Mouse (Mus musculus): ENCODE data around the gene Gm11060. TPM values are rescaled to one million over a fixed set of nuclear protein-coding genes. Genes with fewer than 3 reads are reported as not detected.

Gene Gm11060
- polyA plus RNA-seq, 1 experiment = not detected

DNA sequence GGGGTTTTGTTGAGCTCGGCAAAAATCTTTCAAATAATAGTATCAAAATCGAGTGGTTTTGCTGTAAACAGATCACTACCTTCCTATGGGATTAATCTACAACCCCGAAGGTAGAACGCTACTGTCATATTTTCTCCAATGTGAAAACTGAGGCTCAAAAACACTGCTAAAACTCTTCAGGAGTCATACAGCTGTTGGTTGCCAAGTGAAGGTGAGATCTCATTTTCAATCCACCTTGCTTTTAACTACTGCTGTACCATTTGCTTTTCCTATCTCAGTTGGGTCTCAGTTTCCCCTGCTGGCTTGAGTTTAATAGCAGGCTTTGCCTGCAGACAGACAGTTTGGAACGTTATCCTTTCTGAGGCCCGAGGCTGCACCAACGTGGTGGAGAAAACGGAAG, 31.6 kb downstream of the Gm11060 start:
- no peaks in the 10 kb centered on the region for H3K4me1 ChIP-seq (ENCODE audit: control insufficient read depth, insufficient read depth, low read length)
- no peak overlapping the region for H3K4me3 ChIP-seq (replicated peaks; ENCODE audit: control insufficient read depth, low read depth, low read length)
- TF ChIP-seq POLR2A (IDR thresholded peaks at IDR 0.05; ENCODE audit: borderline replicate concordance, control insufficient read depth, low read depth, low read length) (no peak), CTCF (IDR thresholded peaks at IDR 0.05; ENCODE audit: control insufficient read depth, insufficient read depth, low read length) (no peak)
- no peak overlapping the region for H3K27ac ChIP-seq (ENCODE audit: control insufficient read depth, insufficient read depth, low read depth, low read length, poor library complexity)
- WGBS = 6% methylated on average over 8 of the region's 8 CpGs

DNA sequence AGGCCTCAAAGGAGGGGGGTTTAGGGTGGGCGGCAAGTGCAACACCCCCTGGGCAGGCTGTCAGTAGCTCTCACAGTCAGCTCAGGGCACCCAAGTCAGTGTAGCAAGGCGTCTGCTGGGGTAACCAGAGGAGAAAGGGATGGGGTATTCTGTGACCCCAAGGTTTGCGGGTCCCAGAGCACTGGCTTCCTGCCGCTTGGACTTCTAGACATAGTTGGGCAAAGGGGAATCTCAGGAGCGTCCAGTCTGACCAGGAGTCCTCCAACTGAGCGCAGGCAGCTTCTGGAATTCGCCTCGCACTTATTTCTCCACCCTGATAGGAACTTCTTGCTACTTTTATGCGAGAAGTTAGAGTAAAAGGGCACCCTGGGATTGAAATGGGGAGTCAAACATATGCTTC, 32.1 kb downstream of the Gm11060 start:
- TF ChIP-seq POLR2A (IDR thresholded peaks at IDR 0.05; ENCODE audit: borderline replicate concordance, control insufficient read depth, low read depth, low read length) = no peak
- no peak for TF ChIP-seq CTCF (IDR thresholded peaks at IDR 0.05; ENCODE audit: control insufficient read depth, insufficient read depth, low read length)
- Histone ChIP-seq H3K27ac (ENCODE audit: control insufficient read depth, insufficient read depth, low read depth, low read length, poor library complexity) (no peak overlapping the region), H3K4me3 (replicated peaks; ENCODE audit: control insufficient read depth, low read depth, low read length) (no peak overlapping the region), H3K4me1 (ENCODE audit: control insufficient read depth, insufficient read depth, low read length) (no peaks in the 10 kb centered on the region)
- 6% methylated on average over 9 of the region's 9 CpGs for WGBS

DNA sequence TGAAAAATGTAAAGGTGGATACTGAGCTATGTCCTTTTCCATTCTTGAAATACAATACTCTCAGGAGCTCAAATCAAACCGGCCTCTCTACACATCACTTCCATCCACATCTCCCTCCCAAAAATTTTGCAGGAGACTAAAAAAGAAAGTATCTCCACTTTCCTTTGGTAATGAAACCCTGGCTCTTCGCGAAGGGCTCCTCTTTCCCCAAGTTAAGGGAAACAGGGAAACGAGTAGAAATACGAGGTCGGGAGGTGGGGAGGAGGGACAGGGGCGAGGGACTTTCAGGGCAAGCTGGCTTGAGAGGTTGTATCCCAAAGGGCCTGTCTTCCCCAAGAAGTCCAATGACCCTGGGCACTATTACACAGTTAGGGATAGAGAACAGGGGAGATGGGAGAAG, 32.6 kb downstream of the Gm11060 start:
- H3K27ac ChIP-seq (ENCODE audit: control insufficient read depth, insufficient read depth, low read depth, low read length, poor library complexity) = no peak overlapping the region
- 10% methylated on average over 7 of the region's 7 CpGs for WGBS
- no peaks in the 10 kb centered on the region for H3K4me1 ChIP-seq (ENCODE audit: control insufficient read depth, insufficient read depth, low read length)
- H3K4me3 ChIP-seq (replicated peaks; ENCODE audit: control insufficient read depth, low read depth, low read length) = no peak overlapping the region
- TF ChIP-seq CTCF (IDR thresholded peaks at IDR 0.05; ENCODE audit: control insufficient read depth, insufficient read depth, low read length) = no peak
- no peak for TF ChIP-seq POLR2A (IDR thresholded peaks at IDR 0.05; ENCODE audit: borderline replicate concordance, control insufficient read depth, low read depth, low read length)

DNA sequence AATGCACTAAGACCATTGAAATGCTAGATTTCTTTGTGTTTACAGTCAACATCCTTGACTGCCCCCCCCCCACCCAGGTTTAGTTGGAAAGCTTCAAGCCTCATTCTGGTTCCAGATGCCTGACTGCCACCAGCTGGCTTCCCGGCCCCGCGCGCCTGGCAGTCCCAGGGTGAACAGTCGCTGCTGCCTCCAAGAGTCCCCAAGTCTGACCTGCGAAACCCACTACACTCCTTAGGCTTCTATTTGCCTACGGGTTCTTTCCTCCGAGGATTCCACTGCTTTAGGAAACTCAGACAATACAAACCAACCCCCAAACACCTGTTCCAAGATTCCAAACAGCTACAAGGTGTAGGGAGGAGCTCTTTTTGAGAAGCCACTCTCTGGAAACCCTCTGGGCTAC, 33.4 kb downstream of the Gm11060 start:
- WGBS = 7% methylated on average over 8 of the region's 8 CpGs
- no peak overlapping the region for H3K4me3 ChIP-seq (replicated peaks; ENCODE audit: control insufficient read depth, low read depth, low read length)
- H3K4me1 ChIP-seq (ENCODE audit: control insufficient read depth, insufficient read depth, low read length) = no peaks in the 10 kb centered on the region
- no peak overlapping the region for H3K27ac ChIP-seq (ENCODE audit: control insufficient read depth, insufficient read depth, low read depth, low read length, poor library complexity)
- TF ChIP-seq POLR2A (IDR thresholded peaks at IDR 0.05; ENCODE audit: borderline replicate concordance, control insufficient read depth, low read depth, low read length) = no peak
- TF ChIP-seq CTCF (IDR thresholded peaks at IDR 0.05; ENCODE audit: control insufficient read depth, insufficient read depth, low read length) = no peak

DNA sequence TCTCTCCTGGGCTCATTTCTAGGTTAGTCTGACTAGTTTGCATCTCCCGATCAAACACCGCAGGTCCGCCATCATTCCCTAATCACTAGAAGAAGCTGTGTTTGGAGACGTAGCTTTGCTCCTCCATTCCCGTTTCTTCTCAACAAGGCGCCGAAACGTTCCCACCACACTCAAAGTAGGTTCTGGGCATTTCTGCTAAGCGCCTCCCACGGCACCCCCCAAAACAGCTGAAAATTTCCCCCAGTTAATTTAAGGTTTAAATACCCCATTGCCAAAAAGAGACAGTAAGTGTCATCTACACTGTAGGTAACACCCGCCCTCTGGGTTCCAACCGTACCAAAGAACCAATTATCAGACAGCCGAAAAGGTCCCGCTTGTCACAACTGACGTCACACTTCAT, 33.8 kb downstream of the Gm11060 start:
- WGBS = 12% methylated on average over 15 of the region's 15 CpGs
- Histone ChIP-seq H3K27ac (ENCODE audit: control insufficient read depth, insufficient read depth, low read depth, low read length, poor library complexity) (no peak overlapping the region), H3K4me3 (replicated peaks; ENCODE audit: control insufficient read depth, low read depth, low read length) (no peak overlapping the region), H3K4me1 (ENCODE audit: control insufficient read depth, insufficient read depth, low read length) (no peaks in the 10 kb centered on the region)
- TF ChIP-seq POLR2A (IDR thresholded peaks at IDR 0.05; ENCODE audit: borderline replicate concordance, control insufficient read depth, low read depth, low read length) = no peak
- TF ChIP-seq CTCF (IDR thresholded peaks at IDR 0.05; ENCODE audit: control insufficient read depth, insufficient read depth, low read length) = no peak

DNA sequence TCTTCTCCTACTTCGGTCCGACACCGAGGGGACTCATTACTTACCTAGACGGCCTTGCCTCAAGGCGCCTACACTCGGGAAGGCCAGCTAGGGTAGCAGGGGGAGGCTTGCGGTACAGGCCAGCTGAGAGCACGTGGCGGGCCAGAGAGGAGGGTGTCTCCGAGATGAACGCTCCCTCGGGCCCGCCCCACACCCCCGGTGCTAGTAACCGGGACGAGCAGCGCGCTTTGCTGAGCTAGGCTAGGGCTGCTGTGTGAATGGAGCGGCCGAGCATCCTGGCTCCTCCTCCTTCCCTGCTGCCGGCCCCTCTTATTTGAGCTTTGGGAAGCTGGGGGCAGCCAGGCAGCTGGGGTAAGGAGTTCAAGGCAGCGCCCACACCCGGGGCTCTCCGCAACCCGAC, 34.5 kb downstream of the Gm11060 start, which contains the start of gene Wt1:
Gene Wt1 (plus strand): TSS at position 251 of the 400 bp plus-strand sequence.
- H3K4me1 ChIP-seq (ENCODE audit: control insufficient read depth, insufficient read depth, low read length) = no peaks in the 10 kb centered on the region
- H3K27ac ChIP-seq (ENCODE audit: control insufficient read depth, insufficient read depth, low read depth, low read length, poor library complexity) = no peak within 1 kb of the TSS
- no peak within 1 kb of the TSS for H3K4me3 ChIP-seq (replicated peaks; ENCODE audit: control insufficient read depth, low read depth, low read length)
- TF ChIP-seq POLR2A (IDR thresholded peaks at IDR 0.05; ENCODE audit: borderline replicate concordance, control insufficient read depth, low read depth, low read length) (no peak; the same call in 1 of the 2 replicates), CTCF (IDR thresholded peaks at IDR 0.05; ENCODE audit: control insufficient read depth, insufficient read depth, low read length) (no peak)
- WGBS = 3% methylated on average over 25 of the region's 25 CpGs

DNA sequence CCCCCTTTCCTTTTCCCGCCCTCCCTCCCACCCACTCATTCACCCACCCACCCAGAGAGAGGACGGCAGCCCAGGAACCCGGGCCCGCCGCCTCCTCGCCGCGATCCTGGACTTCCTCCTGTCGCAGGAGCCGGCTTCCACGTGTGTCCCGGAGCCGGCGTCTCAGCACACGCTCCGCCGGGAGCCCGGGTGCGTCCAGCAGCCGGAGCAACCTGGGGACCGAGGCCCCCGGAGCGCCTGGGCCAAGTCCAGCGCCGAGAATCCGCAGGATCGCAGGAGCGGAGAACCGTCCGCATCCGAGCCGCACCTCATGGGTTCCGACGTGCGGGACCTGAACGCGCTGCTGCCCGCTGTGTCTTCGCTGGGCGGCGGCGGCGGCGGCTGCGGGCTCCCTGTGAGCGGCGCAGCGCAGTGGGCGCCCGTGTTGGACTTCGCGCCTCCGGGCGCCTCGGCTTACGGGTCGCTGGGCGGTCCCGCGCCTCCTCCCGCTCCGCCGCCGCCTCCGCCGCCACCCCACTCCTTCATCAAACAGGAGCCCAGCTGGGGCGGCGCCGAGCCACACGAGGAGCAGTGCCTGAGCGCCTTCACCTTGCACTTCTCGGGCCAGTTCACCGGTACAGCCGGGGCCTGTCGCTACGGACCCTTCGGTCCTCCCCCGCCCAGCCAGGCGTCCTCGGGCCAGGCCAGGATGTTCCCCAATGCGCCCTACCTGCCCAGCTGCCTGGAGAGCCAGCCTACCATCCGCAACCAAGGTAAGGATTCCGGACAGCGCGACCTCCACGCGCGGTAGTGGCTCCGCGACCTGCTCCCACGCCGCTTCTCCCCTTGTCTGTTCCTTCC, 35.1 kb downstream of the Gm11060 start:
- TF ChIP-seq POLR2A (IDR thresholded peaks at IDR 0.05; ENCODE audit: borderline replicate concordance, control insufficient read depth, low read depth, low read length) (peak; percentile 15; the same call in 1 of the 2 replicates), CTCF (IDR thresholded peaks at IDR 0.05; ENCODE audit: control insufficient read depth, insufficient read depth, low read length) (no peak)
- no peak overlapping the region for H3K27ac ChIP-seq (ENCODE audit: control insufficient read depth, insufficient read depth, low read depth, low read length, poor library complexity)
- H3K4me3 ChIP-seq (replicated peaks; ENCODE audit: control insufficient read depth, low read depth, low read length) = no peak overlapping the region
- no peaks in the 10 kb centered on the region for H3K4me1 ChIP-seq (ENCODE audit: control insufficient read depth, insufficient read depth, low read length)
- WGBS = 4% methylated on average over 91 of the region's 92 CpGs

DNA sequence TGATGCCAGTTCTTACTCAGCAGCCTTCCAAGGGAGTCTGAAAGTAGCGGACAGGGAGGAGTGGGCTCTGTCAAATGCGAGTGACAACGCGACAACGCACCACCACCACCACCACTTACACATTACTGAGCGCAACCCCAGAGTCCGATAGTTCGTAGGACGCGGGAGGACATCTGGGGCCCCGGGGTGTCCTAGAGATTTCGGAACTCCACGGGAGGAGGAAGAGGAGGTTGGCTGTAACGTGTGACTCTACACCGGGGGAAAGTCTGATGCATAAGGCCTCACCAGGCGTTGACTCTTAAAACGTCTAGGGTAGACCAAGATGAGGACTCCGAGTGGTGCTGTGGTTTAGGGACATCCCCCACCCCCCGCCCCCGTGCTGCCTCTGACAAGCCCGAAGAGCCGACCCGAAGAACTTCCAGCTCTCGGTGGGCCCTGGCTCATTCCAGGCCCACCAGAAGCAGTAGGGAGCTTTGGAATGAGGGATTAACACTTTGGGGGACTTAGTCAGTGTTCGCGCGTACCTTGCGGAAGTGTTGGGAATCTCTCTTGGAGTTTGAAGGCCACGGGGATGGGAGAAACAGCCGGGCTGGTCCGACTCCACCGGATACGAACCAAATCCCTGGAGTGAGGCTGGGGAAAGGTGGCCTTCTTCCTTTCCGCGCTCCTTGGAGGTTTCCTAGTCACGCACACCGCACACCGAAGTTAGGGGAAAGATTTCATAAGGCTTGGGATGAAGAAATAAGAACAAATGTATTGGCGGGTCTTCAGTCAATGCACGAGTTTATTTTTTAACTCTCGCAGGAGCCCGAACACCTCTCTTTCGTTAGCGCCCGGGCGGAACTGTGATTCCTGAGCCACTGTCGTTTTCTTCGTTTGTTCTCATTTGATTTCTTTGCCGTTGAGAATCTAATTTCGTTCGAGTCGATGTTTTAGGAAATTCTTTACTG, 36.0 kb downstream of the Gm11060 start:
- WGBS = 6% methylated on average over 52 of the region's 52 CpGs
- H3K4me1 ChIP-seq (ENCODE audit: control insufficient read depth, insufficient read depth, low read length) = no peaks in the 10 kb centered on the region
- no peak overlapping the region for H3K4me3 ChIP-seq (replicated peaks; ENCODE audit: control insufficient read depth, low read depth, low read length)
- H3K27ac ChIP-seq (ENCODE audit: control insufficient read depth, insufficient read depth, low read depth, low read length, poor library complexity) = no peak overlapping the region
- no peak for TF ChIP-seq CTCF (IDR thresholded peaks at IDR 0.05; ENCODE audit: control insufficient read depth, insufficient read depth, low read length)

Measured in bone marrow, adult 2 months (tissue).